Mouse (Mus musculus) kidney, adult 2 months (tissue): Measurements from ENCODE around the gene Wdfy4. TPM values are rescaled to one million over a fixed set of nuclear protein-coding genes. Genes with fewer than 3 reads are reported as not detected.
A peak's percentile ranks its signal among the peaks of the same experiment; 100 is the strongest.

Experiments used
- DNase-seq: peaks from one replicate; pipeline ENCODE4 v3.0.0; 2021
- H3K27ac ChIP-seq: fragments of 200-500 bp; 2 replicates; pipeline ENCODE4 v1.5.1; 2012; ENCODE audit warnings: low read depth, low read length, control low read depth, inconsistent platforms; ENCODE audit not compliant: insufficient read depth
- H3K27me3 ChIP-seq: fragments of 200-500 bp; replicated peaks from 2 replicates; pipeline ENCODE4 v1.6.1; 2012; ENCODE audit warnings: mild to moderate bottlenecking, moderate library complexity, low read length, inconsistent platforms; ENCODE audit not compliant: control insufficient read depth, insufficient read depth
- H3K36me3 ChIP-seq: fragments of 200-500 bp; 2 replicates; pipeline ENCODE4 v1.6.1; 2012; ENCODE audit warnings: mild to moderate bottlenecking, moderate library complexity, low read length, inconsistent platforms; ENCODE audit not compliant: control insufficient read depth, insufficient read depth
- H3K4me1 ChIP-seq: fragments of 200-500 bp; 2 replicates; pipeline ENCODE4 v1.6.1; 2011; ENCODE audit warnings: low read length; ENCODE audit not compliant: control insufficient read depth, insufficient read depth
- H3K4me3 ChIP-seq: fragments of 200-500 bp; 2 replicates; pipeline ENCODE4 v1.5.1; 2011; ENCODE audit warnings: mild to moderate bottlenecking, low read depth, low read length, control low read depth; ENCODE audit not compliant: insufficient read depth
- CTCF ChIP-seq: fragments of 200-500 bp; conservative IDR thresholded peaks from 2 replicates; pipeline ENCODE4 v1.5.1; 2011; ENCODE audit warnings: low read depth, mild to moderate bottlenecking, control low read depth, low read length, moderate library complexity, mixed read lengths; ENCODE audit not compliant: insufficient read depth, insufficient read length
- POLR2A ChIP-seq: fragments of 200-500 bp; IDR thresholded peaks from one replicate; pipeline ENCODE4 v1.6.1; 2011; ENCODE audit warnings: low read depth, low read length, control low read depth
- whole genome bisulfite sequencing: fragments of 180-500 bp; shearing (Covaris S2); methylation state at CpG from one replicate; pipeline ENCODE4 v1.1.7; 2018; 5-methylcytosine and 5-hydroxymethylcytosine counted together
- polyA plus RNA-seq: library from polyadenylated mRNA; depleted of rRNA; stranded (reverse); fragments of >200 nt; gene quantifications from 2 replicates; pipeline ENCODE4 v1.2.3, GENCODE M21; 2012

Wdfy4 gene
- polyA plus RNA-seq, 1 experiment, result 4.1 TPM

DNA sequence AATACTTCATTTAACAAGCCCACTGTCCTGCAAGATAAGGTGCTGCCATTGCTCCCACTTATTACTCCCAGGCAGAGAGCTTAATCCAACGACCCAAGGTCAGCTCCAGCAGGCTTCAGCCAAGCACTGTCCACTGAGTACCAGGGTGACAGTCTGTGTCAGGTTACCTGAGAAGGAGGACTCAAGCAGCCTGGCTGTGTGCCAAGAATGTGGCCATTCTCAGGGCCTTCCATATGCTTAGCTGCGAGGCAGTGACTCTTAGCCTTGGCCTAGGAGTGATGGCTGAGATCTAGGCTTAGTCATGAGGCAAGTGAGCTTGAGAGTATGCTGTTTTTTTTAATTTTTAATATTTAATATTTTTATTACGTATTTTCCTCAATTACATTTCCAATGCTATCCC is 80.5 kb downstream of the Wdfy4 start:
- Histone ChIP-seq H3K4me3 (no peak overlapping the region), H3K4me1 (no peaks in the 10 kb centered on the region), H3K27ac (no peak overlapping the region), H3K36me3 (no peaks in the 10 kb centered on the region), H3K27me3 (no peaks in the 10 kb centered on the region)
- TF ChIP-seq CTCF, result no peak
- no peak for TF ChIP-seq POLR2A
- no peak for DNase-seq
- 60% methylated on average over 3 of the region's 3 CpGs for WGBS

DNA sequence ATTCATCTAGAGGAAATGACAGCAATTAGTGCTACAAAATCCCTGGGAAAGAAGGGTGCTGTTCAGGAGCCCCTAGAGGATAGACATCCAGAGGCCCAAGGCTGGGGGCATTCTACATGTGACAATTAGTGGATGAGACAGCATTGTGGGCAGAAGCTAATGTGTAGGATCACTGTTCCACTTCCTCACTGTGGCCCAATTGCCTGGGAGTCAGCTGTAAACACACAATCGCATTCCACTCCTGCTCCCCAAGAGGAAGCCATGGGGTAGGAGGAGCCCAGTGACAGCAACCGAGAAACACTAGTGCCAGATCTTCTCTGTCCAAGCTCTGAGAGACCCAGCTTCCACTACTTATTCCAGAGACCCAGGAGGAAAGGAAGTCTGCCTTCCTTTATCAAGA is 83.7 kb downstream of the Wdfy4 start:
- DNase-seq, result no peak
- 51% methylated on average over 2 of the region's 2 CpGs for WGBS
- no peak overlapping the region for H3K4me3 ChIP-seq
- no peaks in the 10 kb centered on the region for H3K36me3 ChIP-seq
- H3K4me1 ChIP-seq, result no peaks in the 10 kb centered on the region
- no peaks in the 10 kb centered on the region for H3K27me3 ChIP-seq
- H3K27ac ChIP-seq, result no peak overlapping the region
- TF ChIP-seq CTCF (no peak), POLR2A (no peak)

DNA sequence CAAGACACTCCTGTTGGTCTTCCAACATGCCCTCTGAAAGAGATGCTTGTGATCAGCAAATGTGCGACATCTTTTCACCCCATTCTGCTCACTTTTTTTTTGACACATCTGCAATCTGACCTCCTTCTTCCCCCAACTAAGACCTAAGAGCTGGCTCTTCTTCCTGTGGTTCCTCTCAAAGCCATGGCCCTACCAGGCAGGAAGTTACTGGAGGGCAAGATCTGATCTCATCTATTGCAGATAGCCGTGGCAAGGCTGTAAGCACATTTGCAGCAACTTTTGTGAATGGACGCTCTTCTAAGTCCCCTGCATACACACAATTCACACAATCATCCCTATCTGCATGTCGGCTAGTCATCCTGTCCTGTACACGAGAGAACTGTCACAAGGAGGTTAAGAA is 85.4 kb downstream of the Wdfy4 start:
- no peak overlapping the region for H3K27ac ChIP-seq
- no peaks in the 10 kb centered on the region for H3K27me3 ChIP-seq
- H3K36me3 ChIP-seq, result no peaks in the 10 kb centered on the region
- H3K4me3 ChIP-seq, result no peak overlapping the region
- TF ChIP-seq POLR2A (no peak), CTCF (no peak)
- no peaks in the 10 kb centered on the region for H3K4me1 ChIP-seq
- 76% methylated on average over 5 of the region's 5 CpGs for WGBS
- no peak for DNase-seq

DNA sequence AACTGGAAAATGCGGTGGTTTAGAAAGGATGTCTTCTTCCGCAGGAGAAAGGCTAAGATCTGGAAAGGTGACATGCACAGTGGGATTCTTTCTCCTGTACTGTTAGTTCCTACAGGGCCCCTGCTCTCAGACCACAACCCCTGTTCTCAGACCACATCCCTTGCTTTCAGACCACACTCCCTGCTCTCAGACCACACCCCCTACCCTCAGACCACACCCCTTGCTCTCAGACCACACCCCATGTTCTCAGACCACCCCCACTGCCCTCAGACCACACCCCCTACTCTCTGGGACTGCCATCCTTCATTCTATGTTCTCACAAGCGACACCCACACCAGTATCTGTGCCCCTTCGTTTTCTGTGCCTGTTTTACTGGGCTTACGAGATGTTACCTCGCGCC is 86.2 kb downstream of the Wdfy4 start:
- Histone ChIP-seq H3K4me3 (no peak overlapping the region), H3K27ac (no peak overlapping the region), H3K27me3 (no peaks in the 10 kb centered on the region), H3K36me3 (no peaks in the 10 kb centered on the region), H3K4me1 (no peaks in the 10 kb centered on the region)
- WGBS, result 73% methylated on average over 7 of the region's 7 CpGs
- TF ChIP-seq POLR2A (no peak), CTCF (no peak)
- no peak for DNase-seq

DNA sequence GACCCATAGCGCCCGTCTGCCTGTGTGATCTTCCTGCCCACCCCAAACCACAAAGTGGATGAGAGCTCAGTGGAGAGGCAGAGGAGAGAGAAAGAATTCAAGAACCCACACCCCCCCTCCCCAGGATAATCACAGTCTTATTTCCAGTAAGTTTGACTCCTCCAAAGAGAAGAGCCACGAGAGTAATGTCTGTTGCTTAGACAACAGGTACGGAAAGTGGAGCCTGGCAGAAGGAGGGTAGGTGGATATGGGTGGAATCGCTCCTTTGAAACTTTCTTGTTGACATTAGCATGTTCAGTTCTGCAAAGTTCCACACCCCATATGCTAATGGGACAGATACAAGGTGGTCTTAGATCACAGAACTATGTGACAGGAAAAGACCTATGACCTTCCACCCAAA is 88.8 kb downstream of the Wdfy4 start:
- 78% methylated on average over 5 of the region's 5 CpGs for WGBS
- H3K4me1 ChIP-seq, result no peaks in the 10 kb centered on the region
- no peak for DNase-seq
- no peak overlapping the region for H3K4me3 ChIP-seq
- H3K27me3 ChIP-seq, result no peaks in the 10 kb centered on the region
- H3K36me3 ChIP-seq, result no peaks in the 10 kb centered on the region
- TF ChIP-seq CTCF (no peak), POLR2A (no peak)
- H3K27ac ChIP-seq, result no peak overlapping the region

DNA sequence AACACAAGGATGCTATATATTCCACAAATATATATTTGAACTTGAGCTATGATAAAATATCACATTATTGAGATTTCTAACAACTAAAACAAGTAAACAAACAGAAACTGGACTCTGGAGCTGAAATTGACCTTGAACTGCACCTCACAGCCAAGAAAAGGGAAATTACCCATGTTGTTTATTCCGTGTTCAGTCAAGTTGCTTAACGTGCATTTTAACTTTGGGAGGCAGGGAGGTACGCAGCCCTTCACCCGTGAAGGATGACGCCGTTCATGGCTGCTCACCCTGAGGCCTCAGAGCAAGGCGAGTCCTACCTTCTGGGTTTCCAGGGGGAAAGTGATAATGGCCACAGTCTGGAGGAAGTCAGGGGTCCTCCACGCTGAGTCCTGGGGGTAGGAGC is 102.0 kb downstream of the Wdfy4 start:
- H3K27ac ChIP-seq, result peak overlapping the region; percentile 72
- no peaks in the 10 kb centered on the region for H3K27me3 ChIP-seq
- no peak overlapping the region for H3K4me3 ChIP-seq
- peak; percentile 84 for DNase-seq
- 40% methylated on average over 8 of the region's 8 CpGs for WGBS
- H3K4me1 ChIP-seq, result peaks cover 10% of the 10 kb centered on the region; the same call in 1 of the 2 replicates
- no peaks in the 10 kb centered on the region for H3K36me3 ChIP-seq
- no peak for TF ChIP-seq POLR2A
- TF ChIP-seq CTCF, result no peak

DNA sequence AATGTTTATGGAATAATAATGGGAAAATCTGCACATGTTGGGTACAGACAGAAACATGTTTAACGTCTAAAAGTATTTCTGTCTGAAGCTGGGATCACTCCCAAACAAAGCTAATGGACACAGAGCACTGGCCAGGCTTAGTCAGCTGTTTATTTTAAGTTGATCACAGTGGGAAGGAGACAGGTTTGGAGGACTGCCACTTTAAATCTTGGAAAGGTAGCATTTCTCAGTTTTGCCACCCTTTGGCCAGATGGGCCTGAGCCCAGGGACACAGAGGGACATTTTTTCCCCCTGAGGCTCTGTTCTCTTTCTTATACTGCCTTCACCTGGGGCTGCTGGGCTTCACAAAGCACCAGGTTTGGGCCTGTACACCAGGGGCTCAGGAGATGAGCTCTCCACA is 103.0 kb downstream of the Wdfy4 start:
- Histone ChIP-seq H3K36me3 (no peaks in the 10 kb centered on the region), H3K4me1 (peaks cover 10% of the 10 kb centered on the region; the same call in 1 of the 2 replicates), H3K4me3 (no peak overlapping the region), H3K27ac (peak overlapping the region; percentile 54; the same call in 1 of the 2 replicates), H3K27me3 (no peaks in the 10 kb centered on the region)
- 63% methylated on average over 1 of the region's 1 CpGs for WGBS
- TF ChIP-seq CTCF, result no peak
- TF ChIP-seq POLR2A, result no peak
- DNase-seq, result peak; percentile 51

DNA sequence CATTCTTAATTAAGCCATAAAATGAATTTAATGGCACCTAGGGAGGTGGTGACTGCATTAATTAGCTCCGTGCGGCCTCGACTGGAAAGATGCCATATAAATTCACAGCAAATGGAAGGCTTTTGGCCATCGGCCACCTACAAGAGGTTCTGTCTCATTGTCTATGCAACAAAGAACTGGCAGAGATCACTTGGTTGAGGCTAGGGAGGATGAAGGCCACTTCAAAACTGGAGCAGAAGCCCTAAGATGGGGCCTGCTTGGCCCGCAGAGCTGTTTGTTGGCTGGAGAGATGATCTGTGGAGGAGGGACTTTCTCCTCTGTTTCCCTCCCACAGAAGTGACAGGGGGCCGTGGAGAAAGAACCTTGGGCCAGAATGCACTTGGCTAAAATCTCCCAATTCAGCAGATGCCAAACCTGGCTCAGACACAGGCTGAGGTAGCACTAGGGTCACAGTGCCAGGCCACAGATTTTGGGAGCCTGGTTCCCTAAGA is 103.9 kb downstream of the Wdfy4 start:
- no peak overlapping the region for H3K4me3 ChIP-seq
- peaks cover 10% of the 10 kb centered on the region; the same call in 1 of the 2 replicates for H3K4me1 ChIP-seq
- TF ChIP-seq POLR2A, result no peak
- H3K27ac ChIP-seq, result no peak overlapping the region
- 64% methylated on average over 6 of the region's 6 CpGs for WGBS
- H3K27me3 ChIP-seq, result no peaks in the 10 kb centered on the region
- H3K36me3 ChIP-seq, result no peaks in the 10 kb centered on the region
- DNase-seq, result peak; percentile 55
